ENCODE assay signal across 30 mouse cellular contexts in genomic region chr17:83860224-83860623, GRCm38 (mm10). TPM values are rescaled to one million over a fixed set of nuclear protein-coding genes. Genes with fewer than 3 reads are reported as not detected.
"Had no signal": no experiment of that assay in that cellular context is flagged by ENCODE, and none has a peak within 500 bp of the region (broad histone marks: within the 10 kb centered on the region; RNA-seq: fewer than 3 reads in every experiment).

No protein-coding gene starts in this region.

- H3K4me2 ChIP-seq: heart, embryonic 11.5 days; heart, embryonic 15.5 days; hindbrain, embryonic 13.5 days; hindbrain, embryonic 15.5 days; kidney, embryonic 15.5 days; limb, embryonic 13.5 days; limb, embryonic 15.5 days had no signal

- H3K27me3 ChIP-seq: hindbrain, embryonic 15.5 days; kidney, embryonic 15.5 days; limb, embryonic 13.5 days; limb, embryonic 15.5 days had no signal

- DNase-seq: gastrocnemius, postnatal 14 days; gastrocnemius, postnatal 36 days; heart, adult 11 months; heart, adult 2 months; heart, postnatal 14 days; heart, postnatal 36 days; kidney, adult 11 months; kidney, adult 2 months; kidney, adult 9 months; kidney, postnatal 14 days; kidney, postnatal 36 days; layer of hippocampus, adult 9-11 months; layer of hippocampus, postnatal 36 days; left cerebral cortex, postnatal 4 days had no signal

- H3K4me3 ChIP-seq: heart, adult 2 months; heart, embryonic 13.5 days; heart, embryonic 15.5 days; hindbrain, embryonic 13.5 days; hindbrain, embryonic 15.5 days; kidney, embryonic 15.5 days; limb, embryonic 13.5 days; limb, embryonic 15.5 days had no signal

- ATAC-seq: hindbrain, postnatal 0 days; intestine, embryonic 16.5 days had no signal

- H3K9me3 ChIP-seq: heart, embryonic 13.5 days; heart, embryonic 15.5 days; hindbrain, embryonic 13.5 days; hindbrain, embryonic 15.5 days; kidney, embryonic 15.5 days; limb, embryonic 13.5 days; limb, embryonic 15.5 days had no signal

- H3K9ac ChIP-seq: heart, embryonic 13.5 days; heart, embryonic 15.5 days; hindbrain, embryonic 13.5 days; hindbrain, embryonic 15.5 days; kidney, embryonic 15.5 days; limb, embryonic 13.5 days; limb, embryonic 15.5 days; liver, embryonic 14.5 days had no signal

- H3K27ac ChIP-seq: heart, adult 2 months; heart, embryonic 13.5 days; heart, embryonic 15.5 days; hindbrain, embryonic 13.5 days; hindbrain, embryonic 15.5 days; hindbrain, postnatal 0 days; kidney, embryonic 15.5 days; kidney, postnatal 0 days; limb, embryonic 13.5 days; limb, embryonic 15.5 days; liver, embryonic 14.5 days had no signal

- H3K36me3 ChIP-seq: heart, embryonic 13.5 days; heart, embryonic 15.5 days; hindbrain, embryonic 13.5 days; hindbrain, embryonic 15.5 days; kidney, embryonic 15.5 days; limb, embryonic 13.5 days; limb, embryonic 15.5 days had no signal

RNA-seq across cellular contexts. Expression of gene Haao, which starts 12.5 kb away (rescaled TPM):
- total RNA-seq: gastrocnemius, postnatal 14 days; gastrocnemius, postnatal 36 days; heart, postnatal 14 days; layer of hippocampus, postnatal 14 days; layer of hippocampus, postnatal 36 days; left cerebral cortex, postnatal 10 days; left cerebral cortex, postnatal 25 days had no signal
- polyA plus RNA-seq: hindbrain, embryonic 11.5 days had no signal
